Mouse (Mus musculus): ENCODE data around the gene Dstn.

Gene Dstn

GRCm38 (mm10) chr2:143914760-143915599 is at the start of gene Dstn:
Dstn (plus strand) TSS chr2:143915320.
- peak; percentile 96 for DNase-seq (ENCODE audit: low spot score)

- DNase-seq (ENCODE audit: low spot score), result peak; percentile 63
These were observed 47.8 kb upstream of the Dstn start for GRCm38 (mm10) chr2:143867326-143867725.

GRCm38 (mm10) chr2:143870936-143871688 is 44.0 kb upstream of the Dstn start:
- peak; percentile 68 for DNase-seq (ENCODE audit: low spot score)

GRCm38 (mm10) chr2:143876026-143876425 is 39.1 kb upstream of the Dstn start:
- DNase-seq (ENCODE audit: low spot score), result no peak

- no peak for DNase-seq (ENCODE audit: low spot score)
These were observed 38.0 kb upstream of the Dstn start for GRCm38 (mm10) chr2:143876929-143877632.

GRCm38 (mm10) chr2:143879311-143879710 is 35.8 kb upstream of the Dstn start:
- DNase-seq (ENCODE audit: low spot score), result no peak

- DNase-seq (ENCODE audit: low spot score), result no peak
These were observed 33.1 kb upstream of the Dstn start for GRCm38 (mm10) chr2:143882002-143882401.

- DNase-seq (ENCODE audit: low spot score), result no peak
These were observed 32.4 kb upstream of the Dstn start for GRCm38 (mm10) chr2:143882606-143883288.

GRCm38 (mm10) chr2:143889131-143889859 is 25.8 kb upstream of the Dstn start:
- no peak for DNase-seq (ENCODE audit: low spot score)

GRCm38 (mm10) chr2:143889860-143890433 is 25.2 kb upstream of the Dstn start:
- no peak for DNase-seq (ENCODE audit: low spot score)

- no peak for DNase-seq (ENCODE audit: low spot score)
These were observed 23.6 kb upstream of the Dstn start for GRCm38 (mm10) chr2:143891302-143892048.

GRCm38 (mm10) chr2:143899470-143900220 is 15.5 kb upstream of the Dstn start:
- no peak for DNase-seq (ENCODE audit: low spot score)

- no peak for DNase-seq (ENCODE audit: low spot score)
These were observed 14.2 kb upstream of the Dstn start for GRCm38 (mm10) chr2:143900821-143901351.

- no peak for DNase-seq (ENCODE audit: low spot score)
These were observed 11.6 kb upstream of the Dstn start for GRCm38 (mm10) chr2:143903376-143904045.

- no peak for DNase-seq (ENCODE audit: low spot score)
These were observed 10.2 kb upstream of the Dstn start for GRCm38 (mm10) chr2:143904896-143905295.

- DNase-seq (ENCODE audit: low spot score), result no peak
These were observed 5.9 kb upstream of the Dstn start for GRCm38 (mm10) chr2:143909230-143909629.

- DNase-seq (ENCODE audit: low spot score), result no peak
These were observed 2.9 kb upstream of the Dstn start for GRCm38 (mm10) chr2:143912199-143912598.

- no peak for DNase-seq (ENCODE audit: low spot score)
These were observed 899 bp upstream of the Dstn start for GRCm38 (mm10) chr2:143914221-143914620.
